Mouse (Mus musculus): ENCODE data around the gene Cobll1.
A peak's percentile ranks its signal among the peaks of the same experiment; 100 is the strongest.

Cobll1 gene

DNA sequence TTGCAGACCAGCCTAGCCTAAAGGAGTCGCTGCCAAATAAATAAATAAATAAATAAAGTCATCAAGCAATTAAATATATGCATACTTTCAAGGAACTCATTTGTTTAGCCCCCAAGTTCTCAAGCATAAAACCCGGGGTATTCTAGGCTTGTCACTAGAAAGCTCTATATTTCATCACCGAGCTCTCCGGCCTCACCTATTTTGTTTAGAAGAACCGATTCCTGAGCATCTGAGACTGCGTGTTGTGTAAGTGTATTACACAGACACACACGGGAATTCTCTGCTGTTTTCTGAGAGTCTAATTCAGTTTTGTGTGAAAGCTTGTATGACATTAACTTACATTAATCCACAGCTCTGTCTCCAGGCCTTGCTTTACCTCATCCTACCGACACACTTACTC lies 2.6 kb downstream of the Cobll1 start:
- no peak for DNase-seq

DNA sequence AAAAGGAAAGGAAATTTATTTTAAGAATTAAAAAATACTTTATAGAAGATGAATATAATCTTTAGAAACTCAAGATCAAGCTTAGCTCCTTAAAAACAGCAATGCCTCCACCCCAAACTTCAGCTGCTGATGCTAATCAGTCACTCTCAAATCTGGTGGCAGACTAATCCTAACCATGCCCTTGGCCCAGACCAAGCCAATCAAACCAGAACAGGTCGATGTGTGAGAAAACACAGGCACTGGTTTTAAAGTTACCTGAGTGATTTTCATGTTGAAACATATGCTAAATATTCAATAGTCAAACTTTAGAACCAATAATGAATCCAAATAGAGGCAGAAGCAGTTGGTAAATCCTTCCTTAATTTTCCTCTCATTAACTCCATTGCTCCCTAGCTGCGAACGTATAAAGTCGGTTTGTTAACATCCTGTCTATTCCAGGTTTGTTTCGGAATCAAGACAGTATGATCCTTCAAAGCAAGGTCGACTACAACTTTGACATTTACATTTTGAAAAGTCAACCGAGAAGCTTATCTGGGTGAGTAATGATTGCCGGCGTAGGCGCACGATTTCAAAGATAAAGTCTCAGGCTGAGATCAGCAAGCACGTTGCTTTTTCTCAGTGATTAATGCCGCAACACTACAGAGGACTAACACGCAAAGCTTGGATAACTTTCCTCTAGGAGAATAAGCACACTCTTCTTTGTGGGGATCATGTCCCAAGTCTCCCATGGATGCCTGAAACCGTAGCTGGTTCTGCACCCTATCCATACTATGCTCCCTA lies 6.3 kb downstream of the Cobll1 start:
- DNase-seq: no peak

DNA sequence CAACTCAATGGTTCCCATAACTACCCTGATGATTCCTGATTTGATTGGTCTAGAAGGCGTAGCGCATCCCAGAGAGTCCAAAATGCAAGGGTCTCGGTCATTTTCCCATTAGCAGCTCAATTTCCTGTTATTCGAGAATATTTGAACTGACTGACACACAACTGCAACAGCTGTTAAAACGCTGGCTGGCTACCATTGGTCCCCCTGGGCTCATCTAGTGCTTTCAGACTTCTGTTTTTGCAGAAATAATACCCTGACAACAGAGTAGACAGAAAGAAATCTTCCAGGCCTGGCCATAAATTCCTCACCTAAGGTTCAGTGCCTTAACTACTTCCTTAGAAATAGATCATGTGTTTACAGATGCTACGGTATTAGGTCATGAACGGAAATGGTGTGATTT lies 10.8 kb downstream of the Cobll1 start:
- DNase-seq: no peak

DNA sequence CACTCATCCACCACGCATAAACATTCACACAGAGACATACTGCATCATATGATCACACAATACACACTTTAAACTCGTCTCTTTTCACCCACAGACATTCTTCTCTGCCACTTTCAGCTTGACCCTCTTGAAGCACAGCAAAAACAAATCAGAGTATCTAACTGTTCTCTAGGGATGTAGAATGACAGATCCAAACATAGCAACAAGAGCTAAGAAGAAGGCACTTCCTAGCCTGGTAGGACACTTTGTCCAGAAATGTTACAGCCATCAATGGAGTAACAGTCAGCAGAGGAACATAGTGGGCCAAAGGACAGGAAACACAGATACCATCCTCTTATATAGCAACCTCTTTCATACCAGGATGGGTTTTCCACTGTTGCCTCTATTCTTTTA lies 11.3 kb downstream of the Cobll1 start:
- DNase-seq: no peak

DNA sequence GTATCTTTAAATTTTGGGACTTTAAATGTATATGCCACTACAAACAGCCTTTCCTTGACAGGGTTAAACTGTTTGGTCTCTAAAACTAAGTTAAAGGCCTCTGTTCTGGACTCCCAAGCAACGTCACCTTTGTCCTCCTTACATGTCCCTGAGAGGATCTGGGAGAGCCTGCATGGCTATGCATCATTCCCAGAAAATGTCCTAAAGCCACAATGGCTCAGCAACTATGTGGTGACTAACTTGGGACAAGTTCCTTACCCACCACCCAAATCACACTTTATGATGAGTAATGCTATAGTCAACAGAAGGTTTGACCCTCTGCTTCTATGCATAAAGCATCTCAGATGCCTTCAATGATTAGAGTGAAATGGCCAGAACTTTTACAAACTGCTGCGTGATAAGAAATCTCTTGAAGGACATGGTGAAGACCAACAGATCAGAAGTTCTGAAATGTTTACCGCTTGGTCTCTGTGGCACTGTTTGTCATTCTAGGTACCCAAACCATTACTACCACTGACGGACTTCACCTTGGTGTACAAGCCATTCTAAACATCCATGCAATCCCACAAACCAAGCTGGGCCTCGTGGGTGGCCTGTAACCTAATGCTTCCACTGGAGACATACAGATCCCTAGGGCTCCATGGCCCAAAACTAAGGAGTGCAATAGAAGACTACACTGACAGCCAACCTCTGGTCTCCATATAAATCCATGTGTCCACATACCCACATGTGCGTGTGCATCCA lies 11.9 kb downstream of the Cobll1 start:
- DNase-seq: no peak

DNA sequence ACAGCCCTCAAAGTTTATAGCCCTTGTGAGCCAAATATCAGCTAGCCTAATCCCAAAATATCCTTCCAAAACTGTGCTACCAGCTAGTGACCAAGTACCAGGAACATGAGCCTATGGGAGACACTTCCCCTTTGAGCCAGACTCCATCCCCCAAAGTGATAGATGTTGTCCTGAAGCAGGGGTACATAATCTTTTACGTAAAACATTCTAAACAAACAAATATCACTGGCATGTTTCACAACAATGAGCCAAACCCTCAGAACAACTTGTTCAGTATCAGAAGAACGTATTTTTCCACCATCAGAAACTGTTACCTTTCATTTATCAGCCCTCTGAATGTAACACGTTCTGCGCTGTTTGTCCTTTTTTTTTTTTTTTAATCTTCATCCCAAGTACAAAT lies 12.7 kb downstream of the Cobll1 start:
- no peak for DNase-seq

DNA sequence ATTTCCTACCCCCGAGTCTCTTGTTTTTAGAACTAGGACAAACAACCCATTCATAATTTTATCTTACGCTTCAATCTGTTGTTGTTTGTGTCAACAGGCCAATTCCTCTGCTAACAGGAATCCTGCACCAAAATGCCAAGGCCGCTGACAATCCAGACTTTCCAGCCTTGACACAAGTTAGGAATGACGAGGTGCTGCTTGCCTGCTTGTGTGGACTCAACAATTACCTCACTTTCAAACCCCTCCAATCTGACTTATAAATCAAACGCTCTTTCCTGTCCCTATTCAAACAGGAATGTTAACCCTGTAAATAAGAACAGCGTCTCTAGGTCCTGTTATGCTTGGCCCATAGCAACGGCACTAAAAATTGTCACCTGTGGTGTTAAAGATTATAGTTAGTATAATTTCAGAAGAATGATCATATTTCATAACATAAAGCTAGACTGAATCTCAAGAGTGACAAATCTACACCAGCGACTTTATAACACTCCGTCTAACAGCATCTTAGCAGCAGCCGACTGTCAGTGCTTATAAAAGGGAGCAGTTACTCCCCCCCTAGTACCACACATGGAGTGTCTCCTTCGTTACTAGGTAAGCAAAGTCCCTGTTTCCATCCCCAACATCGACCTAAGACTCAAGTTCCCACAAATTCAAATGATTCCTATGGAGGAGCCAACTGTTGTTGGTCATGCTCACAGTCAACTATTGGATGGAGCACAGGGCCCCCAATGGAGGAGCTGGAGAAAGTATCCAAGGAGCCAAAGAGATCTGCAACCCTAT lies 15.1 kb downstream of the Cobll1 start:
- no peak for DNase-seq

DNA sequence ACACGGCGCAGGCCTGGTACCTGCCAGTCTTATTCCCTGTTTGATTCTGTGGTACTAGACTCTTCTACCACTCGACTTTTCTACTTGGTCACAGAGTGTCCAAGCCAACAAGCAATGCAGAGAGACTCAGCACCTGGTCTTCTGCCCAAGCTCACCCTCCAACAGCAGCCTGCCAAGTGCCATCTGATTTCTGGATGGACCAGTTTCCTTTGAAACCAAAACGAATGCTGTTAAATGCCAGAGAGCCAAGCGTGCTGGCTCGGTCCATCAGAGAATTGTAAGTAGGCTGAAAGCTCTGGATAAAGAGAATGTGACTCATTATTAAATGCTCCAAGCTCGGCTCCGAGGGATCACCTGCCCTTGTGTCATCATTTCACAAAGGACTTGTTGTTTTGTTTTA lies 16.2 kb downstream of the Cobll1 start:
- DNase-seq: no peak

DNA sequence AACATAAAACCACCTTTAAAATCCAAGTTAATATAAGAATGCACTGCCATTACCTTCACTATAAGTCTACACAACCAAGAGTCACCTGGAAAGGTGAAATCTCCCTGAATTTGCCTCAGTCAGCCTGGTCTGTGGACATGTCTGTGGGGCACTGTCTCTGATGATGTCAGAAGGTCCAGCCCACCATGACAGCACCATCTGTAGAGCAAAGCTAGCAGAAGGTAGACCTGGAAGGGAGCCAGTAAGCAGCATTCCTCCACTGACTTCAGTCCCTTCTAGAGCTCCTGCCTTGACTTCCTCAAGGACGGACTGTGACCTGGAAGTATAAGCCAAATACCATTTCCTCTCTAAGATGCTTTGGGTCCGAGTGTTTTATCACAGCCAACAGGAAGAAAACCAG lies 17.6 kb downstream of the Cobll1 start:
- no peak for DNase-seq

DNA sequence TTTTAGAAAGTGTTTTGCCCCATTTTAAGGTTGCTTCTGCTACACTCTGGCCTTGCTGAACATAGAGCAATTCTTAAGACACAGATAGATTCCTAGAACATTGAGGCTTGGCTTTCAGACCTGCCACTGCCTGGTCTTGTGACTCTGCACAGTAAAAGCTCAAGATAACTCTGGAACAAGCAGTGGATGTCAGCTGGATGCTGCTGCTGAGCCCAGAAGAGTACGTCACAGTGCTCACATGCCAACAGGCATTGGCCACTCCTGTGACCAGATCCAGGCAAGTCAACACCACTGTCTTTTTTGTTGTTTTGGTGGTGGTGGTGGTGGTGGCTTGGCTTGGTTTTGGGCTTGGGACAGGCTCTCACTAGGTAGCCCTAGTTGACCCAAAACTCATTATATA lies 18.6 kb downstream of the Cobll1 start:
- no peak for DNase-seq

DNA sequence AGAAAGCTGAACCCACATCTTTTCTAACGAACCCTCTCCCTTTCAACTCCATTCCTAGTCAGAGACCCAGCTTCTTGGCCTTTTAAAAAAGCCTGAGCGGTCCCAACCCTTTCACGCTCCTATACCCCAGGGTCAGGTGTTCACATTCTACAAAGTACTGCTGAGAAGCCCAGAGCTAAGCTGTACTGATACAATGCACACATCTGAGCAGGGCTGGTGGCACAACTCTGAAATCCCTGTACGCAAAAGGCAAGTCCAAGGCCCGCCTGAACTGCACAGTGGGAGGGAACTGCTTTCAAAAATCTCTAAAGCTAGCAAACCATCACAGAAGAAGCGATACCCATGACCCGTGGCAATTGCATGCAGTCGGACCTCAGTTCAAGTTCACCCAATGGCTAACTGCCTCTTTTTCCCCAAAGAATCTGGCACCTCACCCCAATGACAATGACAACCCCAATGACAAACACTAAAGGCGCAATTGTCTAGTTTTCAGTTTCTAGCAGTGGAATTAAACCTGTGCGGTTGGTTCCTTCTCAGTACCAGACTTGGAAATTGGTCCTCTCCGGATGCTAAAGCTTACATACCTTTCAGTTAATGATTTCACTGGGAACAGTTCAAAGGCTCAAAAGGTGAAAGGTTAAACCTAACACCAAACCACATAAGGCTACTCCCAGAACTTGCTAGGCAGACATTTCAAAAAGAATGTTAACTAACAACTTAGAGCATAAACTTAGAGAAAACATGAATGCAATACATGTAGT lies 19.6 kb downstream of the Cobll1 start:
- DNase-seq: no peak

DNA sequence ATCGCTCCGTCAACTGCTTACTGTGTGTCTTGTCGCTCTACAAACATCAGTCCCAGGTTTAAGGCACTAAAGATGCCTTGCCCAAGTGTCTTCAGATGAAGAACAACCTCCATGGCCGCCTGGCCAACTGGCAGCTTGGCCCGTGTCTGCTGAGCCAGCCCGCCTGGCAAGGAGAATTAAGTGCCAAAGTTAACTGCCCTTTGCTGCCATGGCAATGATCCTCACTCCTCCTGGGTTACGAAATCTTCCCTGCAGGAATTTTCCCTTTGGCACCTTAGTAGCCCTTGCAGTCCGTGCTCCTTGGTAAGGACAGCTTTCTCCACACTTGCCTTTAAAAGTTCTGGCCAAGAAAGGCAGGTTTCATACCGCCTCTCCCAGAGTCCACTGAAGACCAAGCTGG lies 20.9 kb downstream of the Cobll1 start:
- peak; percentile 5 for DNase-seq

DNA sequence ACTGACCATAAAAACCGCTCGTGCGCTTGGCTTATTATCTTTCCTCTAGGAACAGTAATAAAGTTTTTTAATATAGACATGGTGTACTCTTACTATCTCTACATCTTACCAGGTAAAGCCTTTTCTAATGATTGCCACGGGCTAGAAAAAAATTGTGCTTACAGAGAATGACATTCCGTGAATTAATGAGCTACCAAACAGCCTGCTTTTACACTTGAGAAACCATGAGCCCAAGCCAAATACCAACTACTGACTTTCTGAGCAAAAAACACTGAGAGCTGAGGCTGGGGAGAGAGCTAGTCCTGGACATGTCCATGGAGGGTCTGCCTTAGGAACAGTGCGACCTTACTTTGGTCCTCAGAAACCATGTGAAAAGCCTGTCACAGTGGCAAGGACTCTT lies 21.5 kb downstream of the Cobll1 start:
- no peak for DNase-seq

DNA sequence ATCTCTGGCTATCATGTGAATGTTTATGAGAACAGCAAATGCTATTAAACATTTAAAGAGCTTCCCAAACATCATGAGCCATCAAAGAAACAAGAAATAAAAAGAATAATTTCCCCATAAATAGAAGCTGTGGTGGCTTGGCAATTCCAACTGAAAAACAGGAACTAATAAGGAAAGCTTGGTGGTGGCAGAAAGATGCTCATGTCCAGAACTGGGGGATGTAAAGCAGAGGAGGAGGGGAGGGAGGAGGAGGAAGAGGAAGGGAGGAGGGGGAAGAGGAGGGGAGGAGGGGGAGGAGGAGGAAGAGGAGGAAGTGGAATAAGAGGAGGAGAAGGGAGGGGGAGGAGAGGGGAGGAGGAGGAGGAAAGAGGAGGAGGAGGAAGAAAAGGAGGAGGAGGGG lies 23.0 kb downstream of the Cobll1 start:
- DNase-seq: no peak

DNA sequence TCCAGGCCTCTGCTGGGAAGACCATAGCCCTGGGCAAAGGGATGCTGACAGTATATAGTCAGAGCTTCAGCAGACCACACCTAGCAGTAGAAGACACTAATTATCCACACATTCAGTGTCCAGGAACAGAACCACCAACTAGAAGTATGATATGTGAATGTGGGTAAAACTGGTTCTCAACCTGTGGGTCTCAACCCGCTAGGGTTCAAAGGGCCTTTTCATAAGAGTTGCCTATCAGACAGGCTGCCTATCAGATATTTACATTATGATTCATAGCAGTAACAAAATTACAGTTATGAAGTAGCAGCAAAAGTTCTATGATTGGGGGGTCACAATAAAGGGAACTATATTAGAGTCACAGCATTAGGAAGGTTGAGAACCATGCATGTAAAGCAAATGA lies 24.6 kb downstream of the Cobll1 start:
- no peak for DNase-seq

DNA sequence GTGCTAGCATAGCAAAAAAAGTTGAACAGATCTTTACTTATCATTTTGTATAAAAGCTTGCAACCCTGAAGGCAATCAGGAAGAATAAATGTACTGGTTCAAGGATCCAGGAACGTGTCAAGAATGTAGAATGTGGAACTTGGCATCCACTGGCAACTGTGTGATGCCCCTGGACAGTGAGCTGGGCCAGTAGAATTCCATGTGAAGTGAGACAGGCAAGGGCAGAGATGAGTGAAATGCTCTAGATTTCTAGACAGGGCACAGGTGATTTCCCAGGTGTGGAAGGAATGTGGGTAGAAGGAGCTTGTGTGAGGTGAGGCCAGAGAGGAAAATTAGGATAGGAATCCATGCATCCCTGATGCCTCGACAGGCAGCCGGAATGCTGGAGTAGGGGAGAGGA lies 25.5 kb downstream of the Cobll1 start:
- DNase-seq: no peak

DNA sequence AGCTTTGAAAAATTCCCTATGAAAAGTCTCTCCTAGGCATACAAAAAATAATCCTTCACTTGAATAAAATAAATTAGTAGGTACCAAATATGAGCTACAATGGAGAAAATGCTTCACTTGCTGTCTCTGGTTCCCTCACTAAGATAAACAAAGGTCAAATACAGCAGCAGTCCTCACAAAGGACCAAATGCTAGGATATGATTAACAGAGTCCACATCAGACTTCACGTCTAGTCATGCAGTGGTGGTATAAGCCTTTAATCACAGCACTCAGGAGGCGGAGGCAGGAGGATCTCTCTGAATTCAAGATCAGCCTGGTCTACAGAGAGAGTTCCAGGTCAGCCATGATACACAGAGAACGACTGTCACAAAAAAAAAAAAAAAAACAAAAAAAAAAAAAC lies 27.6 kb downstream of the Cobll1 start:
- no peak for DNase-seq

DNA sequence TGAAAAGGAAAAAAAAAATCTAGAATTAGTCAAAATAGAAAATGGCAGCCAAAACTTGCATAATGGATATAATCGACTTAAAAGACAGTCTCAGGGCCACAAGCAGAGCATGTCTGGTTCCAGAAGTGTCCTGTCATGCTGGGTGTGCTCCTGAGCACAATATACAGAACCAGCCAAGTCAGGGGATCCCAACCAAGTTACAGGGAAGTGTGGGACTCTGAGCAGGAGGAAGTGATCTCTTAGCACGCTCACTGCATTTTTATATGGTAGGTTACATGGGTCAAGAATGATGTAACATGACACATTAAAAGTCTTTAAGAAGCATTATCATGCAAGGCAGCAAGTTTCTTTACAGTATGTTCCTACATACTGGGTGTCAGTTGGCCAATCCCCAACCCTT lies 31.5 kb downstream of the Cobll1 start:
- no peak for DNase-seq

DNA sequence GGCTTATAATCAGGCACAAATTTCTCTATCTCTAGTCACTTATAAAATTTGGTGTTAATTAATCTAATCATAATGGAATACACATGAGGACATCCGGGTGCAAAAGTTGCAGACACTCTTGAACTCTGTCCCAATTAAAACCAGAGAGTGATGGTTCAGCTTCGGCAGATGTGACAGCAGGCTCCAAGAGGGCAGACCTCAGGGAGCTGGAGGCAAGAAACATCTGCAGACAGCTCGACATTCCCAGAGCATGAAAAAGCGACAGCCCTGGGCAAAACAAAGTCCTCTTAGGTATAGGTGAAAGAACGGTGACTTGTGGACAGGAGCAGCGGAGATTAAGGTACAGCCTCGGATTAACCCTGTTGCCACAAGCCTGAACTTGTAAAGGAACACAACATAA lies 35.5 kb downstream of the Cobll1 start:
- no peak for DNase-seq

DNA sequence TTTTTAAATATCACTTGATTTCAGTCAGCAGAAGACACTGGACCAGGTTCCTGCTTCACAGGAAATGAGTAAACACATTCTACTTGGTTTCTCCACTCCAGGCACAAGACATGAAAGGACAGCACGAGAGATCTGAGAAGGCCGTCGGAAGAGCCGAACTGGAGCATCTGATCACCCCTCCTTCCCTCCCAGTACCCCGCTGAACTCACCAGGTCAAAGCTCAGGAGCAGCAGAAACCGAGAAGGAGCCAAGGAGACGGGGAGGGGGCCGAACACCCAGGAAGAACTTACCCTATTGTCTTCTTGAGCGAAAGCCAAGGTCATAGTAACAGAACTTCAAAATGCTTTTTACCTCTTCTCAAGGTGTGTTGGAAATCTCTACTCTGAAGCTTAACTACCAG lies 39.5 kb downstream of the Cobll1 start:
- no peak for DNase-seq

DNA sequence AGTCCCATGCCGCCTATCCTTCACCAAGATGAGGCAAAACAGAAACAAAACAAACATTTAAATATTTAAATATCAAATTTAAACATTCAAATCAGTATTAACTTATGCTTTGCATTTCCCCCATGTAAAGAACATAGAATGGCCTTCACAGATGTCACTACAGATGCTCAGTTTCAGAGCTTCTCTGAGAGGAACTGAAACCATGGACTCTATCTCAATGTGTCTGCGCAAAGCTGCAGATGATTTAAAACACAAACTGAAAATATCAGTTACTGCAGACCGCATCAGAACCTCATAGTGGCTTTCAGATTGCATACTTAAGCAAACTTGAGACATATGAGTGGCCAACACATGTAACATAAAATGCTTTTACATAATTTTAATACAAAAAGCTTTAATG lies 40.6 kb downstream of the Cobll1 start:
- DNase-seq: no peak

DNA sequence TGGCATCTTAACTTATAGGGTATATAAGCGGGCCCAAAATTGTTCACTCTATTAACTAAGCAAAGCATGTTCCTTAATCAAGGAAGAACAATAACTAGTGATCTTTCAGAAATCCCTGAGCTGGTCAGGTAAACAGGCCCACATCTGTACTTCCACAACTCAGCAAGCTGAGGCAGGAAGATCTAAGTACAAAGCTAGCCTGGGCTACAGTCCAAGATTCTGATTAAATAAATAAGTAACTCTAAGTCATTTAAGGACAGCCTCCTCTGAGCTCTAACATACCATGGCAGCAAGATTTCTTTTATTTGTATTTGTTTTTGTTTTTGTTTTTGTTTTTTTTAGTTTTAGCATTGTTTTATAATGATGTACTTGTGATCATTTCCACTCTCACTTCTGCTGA lies 42.2 kb downstream of the Cobll1 start:
- no peak for DNase-seq
